Mouse (Mus musculus) left cerebral cortex, adult 8-10 months (tissue): ENCODE data around the gene Nf1. TPM values are rescaled to one million over a fixed set of nuclear protein-coding genes. Genes with fewer than 3 reads are reported as not detected.

Experiments used
- DNase-seq, 2 experiments: peaks; one replicate each; pipeline ENCODE4 v3.0.0; 2022; ENCODE audit warnings: low spot score in 2 of 2
- total RNA-seq, 4 experiments: library from RNA; stranded (reverse); gene quantifications; 2 replicates each; pipeline ENCODE4 v1.2.4; 2022

The Nf1 gene
- total RNA-seq, 4 experiments from 2014 or later, result 105 to 139 (median 119) TPM

DNA sequence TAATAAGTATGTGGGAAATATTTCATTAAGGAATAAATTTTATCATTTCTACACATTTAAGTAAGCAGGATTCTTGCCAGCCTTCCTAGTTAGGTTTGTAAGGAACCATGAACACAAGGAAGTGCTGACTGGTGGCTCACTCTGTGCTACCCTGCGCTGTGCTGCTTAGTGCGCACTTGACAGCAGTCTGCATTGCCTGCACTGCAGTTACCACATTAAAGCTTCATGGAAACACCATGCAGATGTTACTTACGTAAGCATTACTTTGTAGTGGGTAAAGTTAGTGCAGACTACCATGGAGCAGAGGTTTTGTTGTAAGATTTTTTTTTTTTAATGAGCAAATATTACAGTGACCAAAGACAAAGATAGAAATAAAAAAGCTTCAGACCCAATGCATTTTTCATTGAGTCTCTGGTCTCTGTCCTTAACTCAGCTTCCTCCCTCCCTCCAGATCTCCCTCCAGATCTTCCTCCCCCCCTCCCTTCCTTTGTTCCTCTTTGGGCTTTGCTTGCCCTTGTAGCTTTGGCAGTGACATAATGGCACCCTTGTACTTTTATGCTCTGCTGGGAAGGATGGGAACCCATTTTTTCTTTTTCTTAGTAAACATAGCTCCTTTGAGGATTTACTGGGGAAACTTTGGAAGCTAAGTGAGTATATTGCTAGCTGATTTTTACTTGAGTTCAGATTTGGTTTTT, 121.4 kb downstream of the Nf1 start:
- no peak for DNase-seq

DNA sequence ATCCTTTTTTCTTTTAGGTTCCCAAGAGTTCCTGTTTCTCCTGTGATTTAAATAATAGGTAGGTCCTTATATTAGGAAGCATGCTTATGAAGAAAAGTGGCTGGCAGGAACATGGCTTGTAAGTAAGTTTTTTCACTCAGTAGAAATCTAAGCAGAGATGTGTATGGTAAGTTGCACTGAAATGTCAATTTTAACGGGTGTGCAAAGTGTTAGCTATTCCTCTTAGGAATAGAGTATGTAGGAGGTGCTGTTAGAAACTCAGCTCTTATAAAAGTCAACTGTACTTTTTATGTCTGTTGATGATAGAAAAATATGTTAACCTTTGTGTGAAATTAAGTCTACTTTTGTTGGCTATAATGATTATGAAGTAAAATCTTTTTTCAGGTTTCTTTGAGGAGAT, 128.6 kb downstream of the Nf1 start:
- no peak for DNase-seq

DNA sequence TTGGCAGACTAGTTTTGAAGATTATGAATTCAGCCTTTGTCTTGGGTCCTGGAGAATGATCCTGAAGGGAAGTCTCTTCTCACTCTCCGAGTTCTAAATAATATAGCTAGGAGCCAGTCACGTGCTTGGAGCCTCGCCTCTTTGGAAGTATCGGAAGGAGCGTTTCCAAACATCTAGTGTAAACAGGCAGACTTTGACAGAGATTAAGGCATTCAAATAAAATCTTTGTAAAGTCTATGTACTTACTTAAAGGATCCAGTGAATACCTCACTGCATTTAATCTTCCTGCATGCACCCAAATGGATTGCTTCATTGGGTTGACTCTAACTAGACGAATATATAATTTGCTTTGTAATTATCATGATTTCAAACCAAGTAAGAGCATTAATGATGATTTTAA, 143.9 kb downstream of the Nf1 start:
- no peak for DNase-seq

DNA sequence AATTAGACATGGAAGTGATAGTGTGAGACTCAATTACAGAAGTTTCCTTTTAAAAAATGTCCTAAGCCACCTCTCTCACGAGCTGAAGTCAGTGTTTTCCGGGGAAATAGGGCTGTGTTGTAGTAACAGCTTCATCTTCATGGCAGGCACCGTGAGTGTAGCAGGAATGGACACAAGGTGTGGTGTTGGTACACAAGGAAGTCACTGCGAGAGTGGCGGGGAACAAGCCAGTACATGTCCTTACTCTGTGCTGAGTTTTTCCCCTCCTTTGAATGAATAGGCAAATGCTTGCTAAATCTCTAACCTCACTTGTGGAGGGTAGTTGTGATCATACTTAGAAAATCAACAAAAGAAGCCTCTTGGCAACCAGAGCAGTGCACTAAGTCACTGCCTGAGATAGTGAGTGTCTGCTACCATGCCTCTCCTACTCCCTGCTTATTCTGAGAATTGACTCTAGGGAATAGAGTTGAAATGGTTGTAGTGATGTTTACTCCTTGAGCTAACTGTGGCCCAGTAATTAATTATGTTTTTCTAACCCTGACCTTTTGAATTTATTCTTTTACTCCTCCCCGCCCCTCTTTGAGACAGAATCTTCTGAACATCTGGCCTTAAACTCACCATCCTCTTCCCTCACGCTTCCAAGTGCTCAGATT, 144.5 kb downstream of the Nf1 start:
- DNase-seq, result no peak

DNA sequence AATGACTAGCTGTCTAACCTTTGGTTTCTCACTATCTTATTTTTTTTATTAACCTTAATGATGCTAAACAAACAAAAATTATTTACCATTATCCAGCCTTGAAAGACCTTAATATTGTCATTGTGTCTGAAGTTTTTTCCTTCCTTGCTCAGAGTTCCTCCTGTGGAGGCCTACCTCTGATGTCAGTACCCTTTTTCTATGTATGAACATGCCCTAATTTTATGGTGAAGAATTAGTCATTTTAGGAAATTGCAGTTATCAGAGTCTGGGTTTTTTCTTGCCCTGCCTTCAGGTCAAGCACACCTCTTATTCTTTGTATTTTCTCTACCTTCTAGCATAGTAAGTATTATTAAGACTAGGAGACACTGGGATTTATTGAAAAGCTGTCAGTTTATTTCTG, 145.2 kb downstream of the Nf1 start:
- no peak for DNase-seq

DNA sequence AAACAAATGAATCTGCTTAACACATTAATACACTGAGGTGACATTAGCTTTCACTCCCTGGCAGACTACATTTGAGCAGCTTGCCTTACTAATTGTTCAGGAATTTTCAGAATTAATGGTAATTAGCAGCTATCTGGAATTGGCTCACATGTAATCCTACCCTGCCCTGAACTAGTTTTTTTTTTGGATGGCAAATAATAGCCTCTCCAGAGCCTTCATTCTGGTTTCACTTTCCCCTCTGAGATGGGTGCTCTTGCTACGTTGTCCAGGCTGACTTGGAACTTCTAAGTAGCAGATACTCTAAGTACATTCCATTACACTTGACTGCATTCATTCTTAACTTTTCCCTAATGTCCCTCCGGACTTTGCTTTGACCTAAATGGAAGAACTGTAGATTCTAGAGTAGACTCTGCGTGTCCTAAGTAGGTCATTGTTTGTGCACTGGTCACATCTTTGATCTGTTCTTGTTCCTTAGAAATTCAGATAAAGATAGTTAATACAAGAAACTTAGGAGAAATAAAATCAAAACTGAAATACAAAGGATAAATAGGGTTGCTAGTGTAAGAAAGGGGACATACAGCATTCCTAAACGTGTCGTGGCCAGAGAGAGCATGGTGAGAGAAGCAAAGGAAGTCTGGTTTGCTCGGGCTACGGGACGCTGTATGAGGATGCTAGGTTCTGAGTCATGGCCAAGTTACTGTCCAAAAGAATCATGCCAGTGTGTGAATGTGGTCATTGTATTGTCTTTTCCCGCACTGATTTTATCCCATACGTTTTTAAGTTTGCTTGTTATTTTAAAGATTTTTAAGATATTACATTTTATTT, 155.7 kb downstream of the Nf1 start:
- no peak for DNase-seq

DNA sequence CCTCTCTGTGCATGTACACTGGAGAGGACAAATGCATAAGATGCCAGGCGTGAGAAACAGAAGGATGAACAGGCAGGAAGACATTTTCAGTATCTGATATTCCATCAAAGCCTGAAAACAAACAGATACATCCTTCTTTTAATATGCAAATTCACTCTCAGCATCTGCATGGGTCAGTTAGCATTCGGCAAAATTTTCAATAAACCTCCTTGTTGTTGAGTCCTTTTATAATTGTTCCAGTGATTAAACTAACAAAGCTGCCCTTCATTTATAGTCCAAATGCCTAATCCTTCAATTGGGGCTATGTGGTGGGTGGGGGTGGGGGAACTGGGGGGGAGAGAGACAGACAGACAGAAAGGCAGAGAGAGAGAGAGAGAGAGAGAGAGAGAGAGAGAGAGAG, 163.4 kb downstream of the Nf1 start:
- no peak for DNase-seq

DNA sequence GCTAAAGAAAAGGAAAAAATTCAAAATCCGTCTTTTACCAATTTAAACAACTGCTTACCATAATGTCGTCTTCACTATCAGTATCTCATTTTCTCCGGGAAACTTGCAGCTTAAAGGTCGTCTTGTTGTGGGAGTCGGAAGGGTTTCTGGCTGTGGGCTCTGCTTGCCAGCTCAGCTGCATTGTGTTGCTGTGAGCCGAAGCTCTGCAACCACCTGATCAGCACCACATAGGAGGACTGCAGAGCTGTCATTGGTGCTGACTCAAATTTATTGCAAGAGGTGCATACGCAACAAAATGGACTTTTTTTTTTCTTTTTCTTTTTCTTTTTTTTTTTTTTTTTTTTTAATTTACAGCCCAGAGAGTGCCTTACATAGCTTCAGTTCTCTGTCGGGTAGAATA, 164.4 kb downstream of the Nf1 start, which contains the start of gene Omg:
TSS of gene Omg (minus strand) at position 240 of the 400 bp plus-strand sequence.
- DNase-seq, result peak; percentile 61 to 80

DNA sequence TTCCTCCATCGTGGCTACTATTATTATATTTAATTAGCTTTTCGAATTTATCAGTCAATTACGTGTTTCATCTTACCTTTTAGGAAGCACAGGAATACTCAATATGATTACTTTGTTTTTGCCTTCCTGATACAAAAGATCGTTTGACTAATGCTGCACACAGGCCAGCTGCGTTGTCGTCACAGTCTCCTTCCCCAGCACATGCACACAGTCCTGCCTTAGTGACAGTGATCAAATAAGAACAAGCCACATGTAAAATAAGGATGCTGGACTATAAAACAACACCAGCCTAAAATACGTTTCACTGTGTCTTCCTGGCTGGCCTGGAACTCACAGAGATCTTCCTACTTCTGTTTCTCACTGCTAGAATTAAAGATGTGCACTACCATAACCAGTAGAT, 165.0 kb downstream of the Nf1 start:
- no peak for DNase-seq

DNA sequence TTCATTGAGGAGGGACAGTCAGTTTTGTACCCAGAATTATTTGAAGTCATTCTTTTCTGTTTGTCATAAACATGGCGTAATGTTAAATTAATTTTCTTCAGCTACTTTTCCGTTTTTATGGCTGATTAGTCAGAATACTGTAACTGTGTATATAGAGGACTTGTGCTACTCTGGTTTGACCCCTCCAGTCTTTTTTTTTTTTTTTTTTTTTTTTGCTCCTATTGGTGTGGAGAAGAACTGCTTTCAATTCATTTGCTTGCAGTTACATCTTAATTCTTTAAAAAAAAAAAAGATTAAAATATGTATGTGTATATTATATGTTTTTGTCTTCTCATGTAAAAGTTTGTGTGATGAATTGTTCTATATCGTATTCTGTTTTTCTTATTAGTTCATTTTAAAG, 172.5 kb downstream of the Nf1 start:
- no peak for DNase-seq

DNA sequence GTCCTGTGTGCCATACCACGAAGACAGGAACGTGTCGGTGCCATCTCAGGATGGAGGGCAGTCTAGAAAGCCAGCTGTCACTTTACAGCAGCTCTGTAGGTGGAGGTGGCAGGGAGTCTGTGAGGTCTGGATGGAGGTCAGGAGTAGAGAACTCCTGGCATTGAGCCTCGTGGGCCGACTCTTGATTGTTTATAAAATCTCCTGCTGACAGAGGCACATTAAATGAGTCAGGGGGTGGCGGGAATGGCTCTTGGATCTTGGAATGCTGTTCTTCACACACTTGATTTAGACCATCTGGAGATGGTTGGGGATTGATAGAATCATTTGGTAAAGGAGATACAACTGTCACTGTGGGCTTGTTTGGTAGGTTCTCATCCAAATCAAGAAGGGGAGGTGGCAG, 175.8 kb downstream of the Nf1 start:
- DNase-seq, result no peak

DNA sequence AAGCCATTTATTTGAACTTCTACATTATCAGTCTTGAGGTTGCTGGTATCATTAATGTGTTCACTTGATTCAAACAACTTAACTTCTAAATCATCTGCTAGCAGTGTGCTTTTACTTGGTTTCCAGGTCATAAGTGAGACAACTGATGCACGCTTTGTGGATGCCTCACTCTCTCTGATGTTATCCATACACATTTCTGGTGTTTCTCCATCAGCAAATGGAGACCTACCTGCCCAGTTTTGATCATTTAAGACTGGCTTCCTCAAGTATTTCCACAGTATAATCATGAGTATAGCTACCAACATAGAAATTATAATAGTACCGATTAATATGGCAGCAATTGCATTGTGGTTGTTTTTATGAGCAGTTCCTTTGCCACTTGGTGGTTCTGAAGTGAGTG, 176.3 kb downstream of the Nf1 start:
- DNase-seq, result no peak

DNA sequence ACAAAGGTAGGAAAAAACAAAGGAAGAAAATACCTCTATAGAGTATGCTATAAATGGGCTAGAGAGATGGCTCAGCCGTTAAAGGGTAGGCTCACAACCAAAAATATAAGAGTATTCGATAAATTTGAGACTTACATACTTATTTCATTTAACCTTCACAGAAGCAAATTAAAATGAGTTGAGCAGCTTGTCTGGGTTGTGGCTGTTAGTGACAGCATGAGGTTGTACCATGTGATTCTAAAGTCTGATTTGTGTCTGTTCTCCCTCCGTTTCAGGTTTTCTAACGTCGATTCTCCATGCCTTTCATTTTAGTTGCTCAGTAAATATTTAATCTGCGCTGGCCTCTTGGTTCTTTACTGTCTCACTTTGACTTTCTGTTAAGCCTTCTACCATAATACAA, 179.8 kb downstream of the Nf1 start:
- DNase-seq, result no peak

DNA sequence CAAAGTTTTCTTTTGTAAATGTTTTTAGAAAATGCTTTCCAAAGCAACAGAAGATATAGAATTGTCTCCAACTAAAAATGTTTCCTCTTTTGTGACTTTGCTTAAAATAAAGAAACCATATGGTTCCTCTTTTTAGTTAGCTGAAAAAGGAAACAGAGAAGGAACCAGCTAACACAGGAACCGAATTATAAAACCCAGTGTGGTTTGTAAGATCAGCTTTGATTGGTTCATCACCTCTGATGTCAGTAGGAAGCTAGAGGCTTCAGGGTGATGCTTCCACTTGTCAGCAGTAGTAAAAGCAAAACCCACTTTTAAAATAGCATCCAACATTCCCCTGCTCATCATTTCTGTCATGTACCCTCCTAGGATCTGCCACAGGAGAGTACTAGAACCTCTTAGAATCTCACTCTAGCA, 180.4 kb downstream of the Nf1 start:
- DNase-seq, result no peak

DNA sequence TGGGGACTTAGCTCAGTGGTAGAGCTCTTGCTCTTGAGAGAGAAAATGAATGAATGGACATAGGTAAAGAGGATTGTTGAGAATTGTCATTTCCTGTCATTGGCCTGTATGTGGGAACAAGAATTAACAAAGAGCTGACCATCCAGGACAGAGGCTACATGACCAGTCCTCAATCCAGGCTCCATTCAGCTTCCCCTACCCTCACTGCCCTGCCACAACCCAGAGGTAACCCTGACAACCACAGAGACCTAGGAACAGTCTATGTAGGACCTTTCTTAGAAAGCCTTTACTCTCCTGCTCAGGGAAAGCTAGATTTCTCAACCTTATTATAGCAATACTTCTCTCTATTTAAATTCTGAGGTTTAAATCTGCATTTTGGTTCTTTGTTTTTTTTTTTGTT, 181.3 kb downstream of the Nf1 start:
- DNase-seq, result no peak

DNA sequence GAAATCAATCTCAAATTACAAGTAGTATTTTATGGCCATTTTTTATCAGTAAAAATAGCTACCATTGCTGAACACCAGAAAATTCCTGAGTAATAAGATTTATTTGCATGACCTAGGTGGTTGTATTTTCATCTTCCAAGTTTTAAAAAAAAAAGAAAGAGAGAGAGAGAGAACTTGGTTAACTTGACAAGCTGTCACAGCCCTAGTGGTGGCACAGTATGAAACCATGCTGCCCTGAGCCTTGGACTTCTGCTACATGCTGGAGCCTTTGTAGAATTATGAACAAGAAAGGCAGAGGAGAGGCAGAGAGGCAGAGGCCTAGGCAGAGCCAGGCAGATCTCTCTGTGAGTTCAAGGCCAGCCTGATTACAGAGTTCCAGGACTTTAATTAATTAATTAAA, 182.4 kb downstream of the Nf1 start:
- DNase-seq, result no peak

DNA sequence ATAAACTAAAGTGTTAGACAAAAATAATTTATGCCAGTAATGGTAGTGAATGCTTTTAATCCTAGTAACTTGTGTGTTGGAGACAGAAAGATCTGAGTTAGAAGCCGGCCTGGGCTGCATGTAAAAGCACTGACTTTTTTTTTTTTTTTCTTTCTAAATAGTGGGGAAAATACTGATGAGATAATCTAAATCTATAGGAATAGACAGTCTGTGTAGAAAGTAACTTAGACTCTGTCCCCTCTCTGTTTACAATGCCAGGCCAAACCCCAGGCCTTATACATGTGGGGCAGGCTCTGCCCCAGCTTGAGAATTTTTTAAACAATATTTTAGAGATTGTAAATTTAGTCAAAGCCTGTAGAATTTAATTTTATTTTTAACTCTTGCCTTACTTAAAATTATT, 183.5 kb downstream of the Nf1 start:
- DNase-seq, result no peak

DNA sequence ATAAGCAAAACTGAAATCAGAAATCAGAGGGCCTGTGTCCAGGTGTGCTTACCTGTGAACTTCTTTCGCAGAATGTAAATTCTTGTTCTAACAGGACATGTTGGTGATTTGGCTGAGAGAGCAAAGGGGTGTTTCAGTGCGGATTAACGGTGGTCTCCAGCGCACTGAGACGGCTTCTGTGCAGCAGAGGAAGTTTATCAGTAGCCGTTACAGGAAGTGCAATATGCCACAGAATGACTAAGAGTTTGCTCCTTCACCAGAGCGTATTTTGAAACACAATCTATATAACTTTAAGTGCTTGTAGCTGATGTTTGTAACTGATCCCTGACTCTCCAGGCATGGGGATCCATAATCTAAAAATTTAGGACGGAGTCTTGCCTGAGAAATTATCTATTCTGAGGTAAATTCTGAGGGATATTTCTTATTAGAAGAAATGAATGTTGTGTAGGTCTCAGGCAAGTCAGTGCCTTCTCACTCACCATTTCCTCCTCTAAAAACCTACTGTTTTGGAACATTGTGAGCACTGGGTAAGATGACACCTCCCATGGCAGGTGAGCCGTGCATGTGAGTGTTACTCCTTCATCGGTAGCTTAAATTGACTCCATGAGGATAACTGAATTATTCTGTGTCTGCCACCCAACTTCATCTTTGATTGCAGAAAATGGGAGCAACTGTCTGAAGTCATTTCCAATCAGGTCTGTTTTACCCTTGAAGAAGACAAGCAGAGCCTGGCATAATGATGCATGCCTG, 184.2 kb downstream of the Nf1 start, which contains the start of gene Evi2b:
TSS of gene Evi2b (minus strand) at position 203 of the 750 bp plus-strand sequence.
- no peak for DNase-seq

DNA sequence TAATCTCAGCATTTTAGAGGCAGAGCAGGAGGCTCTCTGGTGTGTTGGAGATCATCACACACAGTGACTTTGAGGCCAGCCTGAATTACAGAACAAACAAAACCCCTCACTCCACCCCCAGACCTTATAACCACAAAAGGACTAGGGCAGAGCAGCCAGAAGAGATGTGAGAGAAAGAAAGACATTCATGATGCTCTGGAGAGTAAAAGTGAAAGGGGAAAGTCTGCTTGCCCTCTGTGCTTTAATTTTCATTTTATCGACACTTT, 184.8 kb downstream of the Nf1 start:
- DNase-seq, result no peak

DNA sequence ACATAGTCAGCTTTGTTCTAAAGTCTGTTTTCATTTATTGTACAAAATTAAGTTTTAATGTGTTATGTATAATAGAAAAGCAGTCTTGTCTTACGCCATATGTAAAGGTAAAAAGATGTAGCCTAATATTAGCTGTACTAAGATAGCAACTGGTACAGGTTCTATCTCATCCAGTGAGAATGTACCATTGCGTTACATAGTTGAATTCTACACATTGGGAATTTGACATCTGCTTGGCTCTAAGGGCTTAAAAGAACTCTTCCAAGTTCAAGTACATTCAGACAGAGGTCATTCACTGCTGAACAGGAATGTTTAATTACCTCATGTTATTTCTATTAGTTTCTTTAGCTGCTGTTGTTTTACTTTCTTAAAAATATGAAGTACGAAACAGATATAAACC, 187.1 kb downstream of the Nf1 start:
- no peak for DNase-seq

DNA sequence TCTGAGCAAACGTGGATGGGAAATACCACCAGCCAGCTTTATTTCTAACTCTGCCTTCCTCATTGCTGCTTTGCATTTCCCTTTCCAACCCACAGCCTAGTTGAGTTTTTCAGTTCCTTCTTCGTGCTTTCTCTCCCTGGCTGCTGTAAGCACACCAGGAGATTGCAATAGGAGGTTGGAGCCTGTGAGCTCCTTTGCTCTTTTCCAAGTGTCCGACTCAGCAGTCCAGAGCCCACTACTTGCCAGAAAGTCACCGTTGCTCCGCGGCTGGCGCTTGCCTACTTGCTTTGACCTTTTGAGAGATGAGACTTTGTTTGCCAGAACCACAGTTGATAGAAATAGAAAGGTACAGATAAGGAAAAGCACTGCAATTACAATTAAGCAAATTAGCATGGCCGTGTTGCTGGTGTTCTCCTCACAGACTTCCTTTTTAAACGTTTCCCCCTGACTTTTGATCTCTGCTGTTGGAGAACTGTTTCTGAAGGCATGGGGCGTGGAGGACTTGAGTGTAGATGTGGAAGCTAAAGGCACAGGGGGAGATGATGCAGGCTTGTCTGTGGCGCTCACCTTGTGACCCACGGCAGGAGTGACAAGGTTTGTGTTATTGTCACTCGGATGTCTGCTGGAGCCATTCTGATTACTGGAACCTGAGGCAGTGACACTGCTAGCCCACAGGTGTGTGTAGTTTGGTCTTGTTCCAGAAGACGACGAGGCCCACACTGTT, 187.7 kb downstream of the Nf1 start:
- no peak for DNase-seq
